ENCODE assay signal across 20 mouse cellular contexts in the genomic region with DNA sequence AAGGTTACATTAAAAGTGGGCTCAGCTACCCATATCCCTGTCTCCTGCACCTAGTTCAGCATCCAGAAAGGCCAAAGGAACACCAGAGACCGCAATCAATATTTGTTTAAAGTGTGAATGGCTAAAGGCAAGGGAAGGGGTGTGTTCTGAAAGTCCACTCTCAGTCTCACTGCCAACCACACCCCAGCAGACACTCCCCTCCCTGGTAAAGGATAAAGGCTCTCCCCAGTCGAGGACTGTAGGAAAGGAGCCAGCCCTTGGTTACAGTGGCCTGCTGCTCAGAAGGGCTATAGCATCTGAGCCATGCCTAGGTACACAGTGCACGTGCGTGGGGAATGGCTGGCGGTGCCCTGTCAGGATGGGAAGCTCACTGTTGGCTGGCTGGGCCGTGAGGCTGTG. TPM values are rescaled to one million over a fixed set of nuclear protein-coding genes. Genes with fewer than 3 reads are reported as not detected.
DNase-seq lines count a peak whose midpoint lies in the region; ATAC-seq and TF ChIP-seq lines count a peak whose summit lies in the region.
"Had no signal": no experiment of that assay in that cellular context is flagged by ENCODE, and none has a peak within 500 bp of the region (broad histone marks: within the 10 kb centered on the region; RNA-seq: fewer than 3 reads in every experiment).

No protein-coding gene starts in this region.

- H3K36me3 ChIP-seq in hindbrain, embryonic 10.5 days: peaks cover 8% of the 10 kb centered on the region
- peaks cover 7% of the 10 kb centered on the region for H3K36me3 ChIP-seq in hindbrain, embryonic 13.5 days
- 0 out of 2 replicates have a peak, but pooled peaks cover 3% of the 10 kb centered on the region for H3K36me3 ChIP-seq in liver, embryonic 16.5 days (ENCODE audit: control insufficient read depth, insufficient read depth)
- no peaks in the 10 kb centered on the region for H3K36me3 ChIP-seq in stomach, postnatal 0 days (ENCODE audit: control insufficient read depth, insufficient read depth, low read length)
- H3K36me3 ChIP-seq in kidney, embryonic 15.5 days: peaks cover 14% of the 10 kb centered on the region

- no peak for TF ChIP-seq EP300 in stomach, postnatal 0 days (optimal IDR thresholded peaks at IDR 0.05)

- no peaks in the 10 kb centered on the region for H3K9me3 ChIP-seq in hindbrain, embryonic 10.5 days
- no peaks in the 10 kb centered on the region for H3K9me3 ChIP-seq in hindbrain, embryonic 13.5 days
- H3K9me3 ChIP-seq in liver, embryonic 16.5 days (replicated peaks; ENCODE audit: control insufficient read depth, low read length): no peaks in the 10 kb centered on the region
- no peaks in the 10 kb centered on the region for H3K9me3 ChIP-seq in stomach, postnatal 0 days (ENCODE audit: control insufficient read depth, low read length)
- no peaks in the 10 kb centered on the region for H3K9me3 ChIP-seq in kidney, embryonic 15.5 days (replicated peaks)
- H3K9me3 ChIP-seq: embryonic facial prominence, embryonic 13.5 days; heart, embryonic 13.5 days; limb, embryonic 15.5 days had no signal

- TF ChIP-seq CTCF in stomach, postnatal 0 days (IDR thresholded peaks at IDR 0.05; ENCODE audit: low read depth): no peak

- no peak overlapping the region for H3K9ac ChIP-seq in hindbrain, embryonic 13.5 days
- no peak overlapping the region for H3K9ac ChIP-seq in liver, embryonic 16.5 days (ENCODE audit: low read depth, low read length)
- no peak overlapping the region for H3K9ac ChIP-seq in stomach, postnatal 0 days (ENCODE audit: low read length)
- no peak overlapping the region for H3K9ac ChIP-seq in kidney, embryonic 15.5 days
- H3K9ac ChIP-seq: embryonic facial prominence, embryonic 13.5 days; heart, embryonic 13.5 days; limb, embryonic 15.5 days had no signal

- no peak overlapping the region for H3K4me3 ChIP-seq in hindbrain, embryonic 10.5 days
- H3K4me3 ChIP-seq in hindbrain, embryonic 13.5 days: no peak overlapping the region
- H3K4me3 ChIP-seq in liver, embryonic 16.5 days (ENCODE audit: low read depth, low read length): peak overlapping the region; percentile 1; the same call in 1 of the 2 replicates
- H3K4me3 ChIP-seq in stomach, postnatal 0 days (ENCODE audit: low read depth, low read length): no peak overlapping the region
- H3K4me3 ChIP-seq in kidney, embryonic 15.5 days (replicated peaks): no peak overlapping the region
- H3K4me3 ChIP-seq: embryonic facial prominence, embryonic 13.5 days; gastrocnemius, adult 2 months; heart, embryonic 13.5 days; limb, embryonic 15.5 days had no signal

- H3K4me1 ChIP-seq in hindbrain, embryonic 10.5 days (replicated peaks): peaks cover 29% of the 10 kb centered on the region
- H3K4me1 ChIP-seq in hindbrain, embryonic 13.5 days (replicated peaks): peaks cover 6% of the 10 kb centered on the region; the same call in 1 of the 2 replicates
- H3K4me1 ChIP-seq in liver, embryonic 16.5 days (ENCODE audit: control insufficient read depth, low read depth, low read length): peaks cover 12% of the 10 kb centered on the region
- no peaks in the 10 kb centered on the region for H3K4me1 ChIP-seq in stomach, postnatal 0 days (replicated peaks; ENCODE audit: control insufficient read depth, insufficient read depth)
- H3K4me1 ChIP-seq in kidney, embryonic 15.5 days: peaks cover 11% of the 10 kb centered on the region
- H3K4me1 ChIP-seq: embryonic facial prominence, embryonic 13.5 days; heart, embryonic 13.5 days; limb, embryonic 15.5 days had no signal

- 73% methylated on average over 6 of the region's 6 CpGs for WGBS in hindbrain, embryonic 10.5 days
- WGBS in hindbrain, embryonic 13.5 days: 76% methylated on average over 6 of the region's 6 CpGs
- 55% methylated on average over 6 of the region's 6 CpGs for WGBS in liver, embryonic 16.5 days (ENCODE audit: insufficient replicate concordance)
- WGBS in stomach, postnatal 0 days: 45% methylated on average over 6 of the region's 6 CpGs
- WGBS in kidney, embryonic 15.5 days: 81% methylated on average over 6 of the region's 6 CpGs

- H3K27me3 ChIP-seq in hindbrain, embryonic 10.5 days (ENCODE audit: insufficient read depth, poor library complexity, severe bottlenecking): no peaks in the 10 kb centered on the region
- H3K27me3 ChIP-seq in hindbrain, embryonic 13.5 days: peaks cover 7% of the 10 kb centered on the region
- H3K27me3 ChIP-seq in liver, embryonic 16.5 days (ENCODE audit: control insufficient read depth, insufficient read depth, low read depth, low read length): no peaks in the 10 kb centered on the region
- H3K27me3 ChIP-seq in stomach, postnatal 0 days (ENCODE audit: control insufficient read depth, insufficient read depth, low read length): no peaks in the 10 kb centered on the region
- no peaks in the 10 kb centered on the region for H3K27me3 ChIP-seq in kidney, embryonic 15.5 days
- H3K27me3 ChIP-seq: embryonic facial prominence, embryonic 13.5 days; limb, embryonic 15.5 days had no signal

- H3K27ac ChIP-seq in hindbrain, embryonic 10.5 days: peak overlapping the region; percentile 66
- H3K27ac ChIP-seq in hindbrain, embryonic 13.5 days: no peak overlapping the region
- H3K27ac ChIP-seq in liver, embryonic 16.5 days (ENCODE audit: low read length): peak overlapping the region; percentile 47
- H3K27ac ChIP-seq in stomach, postnatal 0 days (replicated peaks): no peak overlapping the region
- H3K27ac ChIP-seq in kidney, embryonic 15.5 days: no peak overlapping the region
- H3K27ac ChIP-seq: embryonic facial prominence, embryonic 13.5 days; gastrocnemius, adult 2 months; heart, embryonic 13.5 days; limb, embryonic 15.5 days had no signal

- no peak for ATAC-seq in hindbrain, embryonic 13.5 days (ENCODE audit: low FRiP score)
- peak; percentile 64 for ATAC-seq in liver, embryonic 16.5 days (ENCODE audit: low read depth)
- peak; percentile 69 for ATAC-seq in stomach, postnatal 0 days (ENCODE audit: low FRiP score, low TSS enrichment)
- ATAC-seq in kidney, embryonic 15.5 days (replicated peaks; ENCODE audit: low FRiP score): no peak
- ATAC-seq: midbrain, embryonic 16.5 days had no signal

- no peak overlapping the region for H3K4me2 ChIP-seq in hindbrain, embryonic 13.5 days
- peak overlapping the region; percentile 10 for H3K4me2 ChIP-seq in liver, embryonic 16.5 days (ENCODE audit: low read depth, low read length)
- no peak overlapping the region for H3K4me2 ChIP-seq in stomach, postnatal 0 days (replicated peaks; ENCODE audit: low read depth)
- no peak overlapping the region for H3K4me2 ChIP-seq in kidney, embryonic 15.5 days
- H3K4me2 ChIP-seq: embryonic facial prominence, embryonic 13.5 days; heart, embryonic 13.5 days; limb, embryonic 15.5 days had no signal

- no peak for DNase-seq in hindbrain, embryonic 10.5 days (ENCODE audit: low spot score)
- DNase-seq in lung, postnatal 36 days: peak; percentile 21
- no peak for DNase-seq in lung, postnatal 4 days
- peak; percentile 57 for DNase-seq in stomach, postnatal 0 days (ENCODE audit: low spot score)
- DNase-seq in ovary, postnatal 14 days (ENCODE audit: low spot score): no peak
- DNase-seq: cerebellum, adult 9-10 months; gastrocnemius, adult 2 months; heart, adult 11 months; heart, postnatal 4 days; kidney, adult 18-20 months; kidney, postnatal 36 days; right cerebral cortex, postnatal 25 days; thymus, postnatal 4 days had no signal

RNA-seq across cellular contexts. Expression of a gene that starts 0.3 kb away (rescaled TPM):
- polyA plus RNA-seq in hindbrain, embryonic 10.5 days (2016; fragmentation: Nextera tagmentation; extraction: Ambion mirVana): 0.12 and 0.17 TPM in 2 replicates
- polyA plus RNA-seq in hindbrain, embryonic 13.5 days (2015; fragmentation: Nextera tagmentation; extraction: Ambion mirVana): not detected in 2 replicates
- 9.7 and 10.0 TPM in 2 replicates for polyA plus RNA-seq in liver, embryonic 16.5 days (2015; fragmentation: Nextera tagmentation; extraction: Ambion mirVana)
- polyA plus RNA-seq in stomach, postnatal 0 days (2015; fragmentation: Nextera tagmentation; extraction: Ambion mirVana): 0.47 and 0.81 TPM in 2 replicates
- 0.14 and 0.21 TPM in 2 replicates for polyA plus RNA-seq in kidney, embryonic 15.5 days (2015; fragmentation: Nextera tagmentation; extraction: Ambion mirVana)
- polyA plus RNA-seq: midbrain, embryonic 16.5 days had no signal

RNA-seq across cellular contexts. Expression of a gene that starts 35.6 kb away (rescaled TPM):
- 151 and 155 TPM in 2 replicates for polyA plus RNA-seq in hindbrain, embryonic 10.5 days (2016; fragmentation: Nextera tagmentation; extraction: Ambion mirVana)
- polyA plus RNA-seq in hindbrain, embryonic 13.5 days (2015; fragmentation: Nextera tagmentation; extraction: Ambion mirVana): 98.4 and 101 TPM in 2 replicates
- polyA plus RNA-seq in liver, embryonic 16.5 days (2015; fragmentation: Nextera tagmentation; extraction: Ambion mirVana): 79.5 and 80.1 TPM in 2 replicates
- polyA plus RNA-seq in stomach, postnatal 0 days (2015; fragmentation: Nextera tagmentation; extraction: Ambion mirVana): 100 and 103 TPM in 2 replicates
- 170 and 174 TPM in 2 replicates for polyA plus RNA-seq in kidney, embryonic 15.5 days (2015; fragmentation: Nextera tagmentation; extraction: Ambion mirVana)

RNA-seq across cellular contexts. Expression of a gene that starts 51.0 kb away (rescaled TPM):
- 0.19 and 0.24 TPM in 2 replicates for polyA plus RNA-seq in hindbrain, embryonic 10.5 days (2016; fragmentation: Nextera tagmentation; extraction: Ambion mirVana)
- polyA plus RNA-seq in hindbrain, embryonic 13.5 days (2015; fragmentation: Nextera tagmentation; extraction: Ambion mirVana): 0.08 and 0.09 TPM in 2 replicates
- polyA plus RNA-seq in liver, embryonic 16.5 days (2015; fragmentation: Nextera tagmentation; extraction: Ambion mirVana): 22.6 and 23.3 TPM in 2 replicates
- polyA plus RNA-seq in stomach, postnatal 0 days (2015; fragmentation: Nextera tagmentation; extraction: Ambion mirVana): 0.28 and 0.45 TPM in 2 replicates
- 0.62 and 1.1 TPM in 2 replicates for polyA plus RNA-seq in kidney, embryonic 15.5 days (2015; fragmentation: Nextera tagmentation; extraction: Ambion mirVana)
- polyA plus RNA-seq: midbrain, embryonic 16.5 days had no signal

RNA-seq across cellular contexts. Expression of a gene that starts 51.6 kb away (rescaled TPM):
- polyA plus RNA-seq in hindbrain, embryonic 10.5 days (2016; fragmentation: Nextera tagmentation; extraction: Ambion mirVana): 0.35 TPM in 2 replicates
- 0.27 TPM in 2 replicates for polyA plus RNA-seq in hindbrain, embryonic 13.5 days (2015; fragmentation: Nextera tagmentation; extraction: Ambion mirVana)
- 0.04 and 0.11 TPM in 2 replicates for polyA plus RNA-seq in liver, embryonic 16.5 days (2015; fragmentation: Nextera tagmentation; extraction: Ambion mirVana)
- polyA plus RNA-seq in stomach, postnatal 0 days (2015; fragmentation: Nextera tagmentation; extraction: Ambion mirVana): 0.16 and 0.45 TPM in 2 replicates
- 0.31 and 0.42 TPM in 2 replicates for polyA plus RNA-seq in kidney, embryonic 15.5 days (2015; fragmentation: Nextera tagmentation; extraction: Ambion mirVana)

Comparison
In these comparisons a context has a peak if more than half of its experiments do, and no peak if none do; other contexts are left out.
1. DNase-seq: peak in lung, postnatal 36 days (single experiment) and stomach, postnatal 0 days (single experiment); none in hindbrain, embryonic 10.5 days (single experiment), lung, postnatal 4 days (0 of 2) and ovary, postnatal 14 days (single experiment).
2. H3K27ac ChIP-seq: peak in hindbrain, embryonic 10.5 days (single experiment) and liver, embryonic 16.5 days (single experiment); none in hindbrain, embryonic 13.5 days (single experiment), stomach, postnatal 0 days (single experiment) and kidney, embryonic 15.5 days (single experiment).
3. ATAC-seq: peak in liver, embryonic 16.5 days (single experiment) and stomach, postnatal 0 days (single experiment); none in hindbrain, embryonic 13.5 days (single experiment) and kidney, embryonic 15.5 days (single experiment).
4. RNA of a gene that starts 51.0 kb away (polyA plus RNA-seq): 22.6 to 23.3 TPM in liver, embryonic 16.5 days; 0.62 to 1.1 TPM in kidney, embryonic 15.5 days, 0.28 to 0.45 TPM in stomach, postnatal 0 days, 0.19 to 0.24 TPM in hindbrain, embryonic 10.5 days and 0.08 to 0.09 TPM in hindbrain, embryonic 13.5 days; every median in the first group is over 10 times any median in the second.